Mouse (Mus musculus): Measurements from ENCODE around the gene Entpd2. TPM values are rescaled to one million over a fixed set of nuclear protein-coding genes. Genes with fewer than 3 reads are reported as not detected.

Gene Entpd2
- total and polyA plus RNA-seq, 3 experiments: not detected

GRCm38 (mm10) chr2:25422587-25423410 is 27.1 kb downstream of the Entpd2 start, which contains the start of gene Fut7:
Fut7 (plus strand) TSS chr2:25423267.
- Histone ChIP-seq H3K36me3 (ENCODE audit: control insufficient read depth in 1 of 2, insufficient read depth in 2 of 2, low read length in 2 of 2) (peaks cover 0 to 4% of the 10 kb centered on the region in 2 experiments; a peak in 2 of 4 replicates), H3K27me3 (ENCODE audit: control insufficient read depth in 1 of 2, insufficient read depth in 2 of 2, low read length in 2 of 2) (peaks cover 0 to 1% of the 10 kb centered on the region in 2 experiments; a peak in 1 of 4 replicates), H3K9me3 (replicated peaks; ENCODE audit: insufficient read depth, low read length) (no peaks in the 10 kb centered on the region), H3K27ac (ENCODE audit: control insufficient read depth, low read depth, low read length) (no peak within 1 kb of the TSS), H3K9ac (ENCODE audit: control insufficient read depth, low read depth, low read length, poor library complexity, severe bottlenecking) (peak within 1 kb of the TSS; percentile 52), H3K79me2 (ENCODE audit: control insufficient read depth, insufficient read depth, low read length, poor library complexity) (no peaks in the 10 kb centered on the region), H3K4me3 (ENCODE audit: control insufficient read depth in 1 of 2, insufficient read depth in 1 of 2, low read depth in 2 of 2, low read length in 2 of 2) (peak within 1 kb of the TSS in 1 of 2 experiments; percentile 55; a peak in 3 of 4 replicates), H3K4me1 (ENCODE audit: control insufficient read depth in 1 of 2, insufficient read depth in 2 of 2, low read length in 2 of 2) (peaks cover 10 to 24% of the 10 kb centered on the region in 2 experiments)
- peak; percentile 35 for DNase-seq (ENCODE audit: low read depth, low spot score)
- TF ChIP-seq ELF1 (IDR thresholded peaks at IDR 0.05; ENCODE audit: low read depth, low read length) (0 out of 2 replicates have a peak, but pooled peaks have one; percentile 21), EP300 (IDR thresholded peaks at IDR 0.05; ENCODE audit: low read depth in 1 of 2, low read length in 2 of 2) (no peak), TCF12 (IDR thresholded peaks at IDR 0.05; ENCODE audit: low read depth, low read length) (no peak)

GRCm38 (mm10) chr2:25423626-25424025 is 28.0 kb downstream of the Entpd2 start:
- H3K4me3 ChIP-seq (ENCODE audit: control insufficient read depth in 1 of 2, insufficient read depth in 1 of 2, low read depth in 2 of 2, low read length in 2 of 2): no peak overlapping the region
- H3K79me2 ChIP-seq (ENCODE audit: control insufficient read depth, insufficient read depth, low read length, poor library complexity): peaks cover under 1% of the 10 kb centered on the region; the same call in 1 of the 2 replicates
- H3K9ac ChIP-seq (ENCODE audit: control insufficient read depth, low read depth, low read length, poor library complexity, severe bottlenecking): no peak overlapping the region
- TF ChIP-seq EP300 (IDR thresholded peaks at IDR 0.05; ENCODE audit: low read depth in 1 of 2, low read length in 2 of 2) (no peak), RAD21 (IDR thresholded peaks at IDR 0.05; ENCODE audit: low read depth, low read length) (no peak), MAX (IDR thresholded peaks at IDR 0.05; ENCODE audit: low read length) (no peak), MYC (IDR thresholded peaks at IDR 0.05; ENCODE audit: low read depth, low read length) (no peak), ETS1 (IDR thresholded peaks at IDR 0.05; ENCODE audit: low read depth, low read length) (no peak), CHD1 (IDR thresholded peaks at IDR 0.05; ENCODE audit: low read depth, low read length) (no peak), GATA1 (IDR thresholded peaks at IDR 0.05; ENCODE audit: low read depth, low read length) (no peak), RCOR1 (IDR thresholded peaks at IDR 0.05; ENCODE audit: low read depth, low read length) (no peak), NRF1 (IDR thresholded peaks at IDR 0.05; ENCODE audit: insufficient read depth, low read depth, low read length, poor library complexity, severe bottlenecking) (no peak), MYB (IDR thresholded peaks at IDR 0.05; ENCODE audit: low read depth, low read length) (no peak), CHD2 (IDR thresholded peaks at IDR 0.05; ENCODE audit: low read length) (no peak), KAT2A (conservative IDR thresholded peaks at IDR 0.05; ENCODE audit: low read depth, low read length) (no peak), GABPA (IDR thresholded peaks at IDR 0.05; ENCODE audit: low read depth, low read length) (no peak), USF2 (IDR thresholded peaks at IDR 0.05; ENCODE audit: borderline replicate concordance in 1 of 2, insufficient read depth in 1 of 2, low read depth in 1 of 2, low read length in 2 of 2) (no peak), MAFK (IDR thresholded peaks at IDR 0.05; ENCODE audit: borderline replicate concordance, low read depth, low read length) (no peak), MEF2A (IDR thresholded peaks at IDR 0.05; ENCODE audit: extremely low read depth, insufficient replicate concordance, low read depth, low read length, poor library complexity, severe bottlenecking) (no peak)
- no peak for DNase-seq (ENCODE audit: low read depth, low spot score)
- peaks cover 13 to 28% of the 10 kb centered on the region in 2 experiments for H3K4me1 ChIP-seq (ENCODE audit: control insufficient read depth in 1 of 2, insufficient read depth in 2 of 2, low read length in 2 of 2)
- peaks cover 0 to 1% of the 10 kb centered on the region in 2 experiments; a peak in 1 of 4 replicates for H3K27me3 ChIP-seq (ENCODE audit: control insufficient read depth in 1 of 2, insufficient read depth in 2 of 2, low read length in 2 of 2)
- peaks cover 0 to 9% of the 10 kb centered on the region in 2 experiments; a peak in 2 of 4 replicates for H3K36me3 ChIP-seq (ENCODE audit: control insufficient read depth in 1 of 2, insufficient read depth in 2 of 2, low read length in 2 of 2)
- H3K9me3 ChIP-seq (replicated peaks; ENCODE audit: insufficient read depth, low read length): no peaks in the 10 kb centered on the region
- no peak overlapping the region for H3K27ac ChIP-seq (ENCODE audit: control insufficient read depth, low read depth, low read length)
